Mouse (Mus musculus) megakaryocyte-erythroid progenitor cell, adult 5 weeks (primary cell): ENCODE results near the gene Bcl2a1b. TPM values are rescaled to one million over a fixed set of nuclear protein-coding genes. Genes with fewer than 3 reads are reported as not detected.

Experiments
- polyA plus RNA-seq: library from polyadenylated mRNA; stranded (reverse); fragments of >175 nt; gene quantifications from 2 replicates; pipeline ENCODE4 v1.2.3, GENCODE M21; 2012

Gene Bcl2a1b
- not detected in 2 replicates for polyA plus RNA-seq

GRCm38 (mm10) chr9:89198969-89199416 is at the start of gene Bcl2a1b, which contains the start of gene Gm29094:
Gene Bcl2a1b (plus strand): TSS chr9:89199209.
Gene Gm29094 (plus strand): TSS chr9:89199379.

GRCm38 (mm10) chr9:89210353-89211064 is 11.5 kb downstream of the Bcl2a1b start, which contains the start of gene Mthfs:
Gene Mthfs (plus strand): TSS chr9:89210676.

Other genes with a start within 250 kb of the Bcl2a1b start
- not detected in 2 replicates for gene Bcl2a1a, start 242.3 kb upstream of the Bcl2a1b start, polyA plus RNA-seq
- gene Trim43b, start 106.4 kb upstream of the Bcl2a1b start, polyA plus RNA-seq, result not detected in 2 replicates
- gene Gm29094, start 170 bp downstream of the Bcl2a1b start, polyA plus RNA-seq, result not detected in 2 replicates
- gene Mthfs, start 11.5 kb downstream of the Bcl2a1b start, polyA plus RNA-seq, result 4.5 and 4.9 TPM in 2 replicates